Mouse (Mus musculus) B cell, adult 67 days (primary cell): ENCODE results near the gene Epop. TPM values are rescaled to one million over a fixed set of nuclear protein-coding genes. Genes with fewer than 3 reads are reported as not detected.

ENCODE experiments used
- total RNA-seq, 2 experiments: library from RNA; stranded (reverse); gene quantifications; 4 replicates each; pipeline ENCODE4 v1.2.4; 2023

Epop gene
- 1 to 10 TPM; 4.0 to 6.5 TPM for total RNA-seq

DNA sequence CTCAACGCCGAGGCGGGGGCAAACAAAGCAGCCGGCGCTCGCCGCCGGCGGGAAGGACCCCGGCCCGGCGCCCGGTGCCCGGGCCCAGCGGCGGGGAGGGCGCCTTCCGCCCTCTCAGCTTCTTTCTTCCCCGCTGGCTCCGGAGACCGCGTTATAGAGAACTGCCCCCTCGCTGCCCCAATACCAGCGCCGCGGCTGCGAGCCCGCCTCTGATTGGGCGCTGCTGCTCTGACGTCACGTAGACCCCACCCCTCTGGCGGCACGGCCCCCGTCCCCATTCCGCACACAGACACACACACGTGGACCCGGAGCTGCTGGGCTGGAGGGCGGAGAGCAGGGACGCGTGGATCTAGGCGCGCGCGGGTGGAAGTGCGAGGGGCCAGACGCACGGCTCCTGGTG, at the start of gene Epop:
Gene Epop, minus strand, starts transcription at position 127 of the 400 bp plus-strand sequence.

DNA sequence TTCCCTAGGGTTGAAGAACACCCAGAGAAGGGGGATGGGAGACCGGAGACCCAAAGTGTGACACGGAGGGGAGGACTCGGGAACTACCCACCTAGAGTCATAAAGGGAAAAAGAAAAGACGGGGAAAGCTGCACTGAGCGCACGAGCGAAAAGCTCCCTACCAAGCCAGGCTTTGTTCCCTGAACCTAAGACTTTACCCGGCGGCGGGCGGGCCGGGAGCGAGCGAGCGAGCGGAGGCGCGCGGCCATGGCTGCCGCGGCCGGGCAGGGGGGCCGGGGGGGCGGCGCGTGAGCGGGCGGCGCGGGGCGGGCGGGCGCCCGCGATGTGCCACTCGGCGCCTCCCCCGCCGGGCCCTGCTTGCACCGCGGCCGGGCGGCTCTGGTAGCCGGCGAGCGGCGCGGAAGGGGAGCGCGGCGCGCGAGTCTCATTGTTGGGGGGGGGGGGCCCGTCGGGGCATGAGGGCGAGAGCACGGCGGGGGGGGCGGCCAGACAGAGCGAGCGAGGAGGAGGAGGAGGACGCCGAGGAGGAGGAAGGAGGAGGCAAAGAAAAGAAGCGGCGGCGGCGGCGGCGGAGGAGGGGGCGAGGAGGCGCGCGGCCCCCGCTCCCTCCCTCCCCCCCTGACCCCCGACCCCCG, 33.5 kb upstream of the Epop start, which contains the start of gene Mllt6:
Gene Mllt6, plus strand, starts transcription at position 522 of the 635 bp plus-strand sequence.

Other genes with a start within 250 kb of the Epop start
- gene Arhgap23, start 214.2 kb downstream of the Epop start, total RNA-seq = under 1 TPM; 0.33 to 0.38 TPM
- gene 4933428G20Rik, start 129.4 kb downstream of the Epop start, total RNA-seq = not detected
- under 1 TPM in 1 of 2 experiments, not detected in 1; 0.23 TPM for gene Srcin1, start 53.5 kb downstream of the Epop start, total RNA-seq
- 100 to 1,000 TPM; 186 to 189 TPM for gene Mllt6, start 33.7 kb upstream of the Epop start, total RNA-seq
- gene Cisd3, start 56.1 kb upstream of the Epop start, total RNA-seq = 10 to 100 TPM; 51.3 to 57.5 TPM
- under 1 TPM in 1 of 2 experiments, not detected in 1; 0.46 TPM for gene Pcgf2, start 70.8 kb upstream of the Epop start, total RNA-seq
- gene Psmb3, start 73.7 kb upstream of the Epop start, total RNA-seq = 100 to 1,000 TPM; 119 to 126 TPM
- 10 to 100 TPM; 66.2 to 71.1 TPM for gene Pip4k2b, start 115.0 kb upstream of the Epop start, total RNA-seq
- 10 to 100 TPM; 48.1 to 56.0 TPM for gene Cwc25, start 136.9 kb upstream of the Epop start, total RNA-seq
- gene 1700001P01Rik, start 146.2 kb upstream of the Epop start, total RNA-seq = not detected
- 1,000 to 10,000 TPM; 1,852 to 1,894 TPM for gene Rpl23, start 152.7 kb upstream of the Epop start, total RNA-seq
- gene Lasp1, start 169.3 kb upstream of the Epop start, total RNA-seq = 10 to 100 TPM; 71.1 to 77.0 TPM
- gene B230217C12Rik, start 211.1 kb upstream of the Epop start, total RNA-seq = under 1 TPM; 0.36 to 0.41 TPM